Mouse (Mus musculus): Measurements from ENCODE around the gene Enc1. TPM values are rescaled to one million over a fixed set of nuclear protein-coding genes. Genes with fewer than 3 reads are reported as not detected.
A peak's percentile ranks its signal among the peaks of the same experiment; 100 is the strongest.

Enc1 gene
- total RNA-seq (2021): 15.0 and 19.0 TPM in 2 replicates
- long read RNA-seq, experiment 1, partial matches to known transcripts: 0 of 2 reads
- long read RNA-seq, experiment 1, other reads (novel, unspliced or antisense): 2 of 2 reads
- long read RNA-seq, experiment 2: 0 reads

- DNase-seq: peak; percentile 94
These were observed at the start of gene Enc1 for GRCm38 (mm10) chr13:97240965-97241786. Enc1 (plus strand) TSS chr13:97241105.

GRCm38 (mm10) chr13:97192649-97193048 is 48.3 kb upstream of the Enc1 start:
- DNase-seq: no peak

- DNase-seq: peak; percentile 81
These were observed 47.5 kb upstream of the Enc1 start for GRCm38 (mm10) chr13:97193420-97193819.

GRCm38 (mm10) chr13:97196186-97196924 is 44.5 kb upstream of the Enc1 start:
- DNase-seq: no peak

- DNase-seq: no peak
These were observed 44.0 kb upstream of the Enc1 start for GRCm38 (mm10) chr13:97196925-97197218.

DNA sequence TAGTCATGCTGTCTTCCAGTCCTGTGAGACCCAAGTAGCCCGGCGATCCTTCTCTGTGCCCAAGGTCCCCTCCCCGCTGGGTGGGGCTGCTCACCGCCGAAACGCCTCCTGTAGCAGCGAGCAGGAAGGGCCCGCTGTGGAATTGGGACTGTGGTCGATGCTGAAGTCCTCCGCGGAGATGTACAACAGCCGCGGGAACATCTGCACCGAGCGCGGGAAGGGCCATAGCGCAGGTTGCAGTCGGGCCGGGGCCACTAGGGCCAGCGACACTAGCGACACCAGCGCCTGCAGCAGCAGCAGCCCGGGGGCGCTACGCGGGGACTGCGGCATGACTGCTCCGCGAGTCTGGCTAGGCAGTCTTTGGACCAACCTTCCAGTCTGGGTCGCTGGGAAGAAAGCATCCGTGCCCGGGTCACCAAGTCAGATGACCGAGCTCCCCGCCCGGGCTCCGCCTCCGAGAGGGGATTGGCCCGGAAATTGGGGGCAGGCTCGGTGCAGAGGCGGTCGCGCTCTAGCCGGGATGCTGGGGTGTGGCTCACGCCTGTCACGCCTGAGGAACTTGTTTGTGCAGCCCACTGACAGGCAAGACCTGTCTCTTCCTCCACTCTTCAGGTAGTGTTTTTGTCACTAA is 42.9 kb upstream of the Enc1 start, which contains the start of gene Hexb:
Gene Hexb, minus strand, starts transcription at position 426 of the 631 bp plus-strand sequence.
- DNase-seq: peak; percentile 96

- DNase-seq: no peak
These were observed 41.8 kb upstream of the Enc1 start for GRCm38 (mm10) chr13:97199123-97199522.

- no peak for DNase-seq
These were observed 39.8 kb upstream of the Enc1 start for GRCm38 (mm10) chr13:97201076-97201475.

DNA sequence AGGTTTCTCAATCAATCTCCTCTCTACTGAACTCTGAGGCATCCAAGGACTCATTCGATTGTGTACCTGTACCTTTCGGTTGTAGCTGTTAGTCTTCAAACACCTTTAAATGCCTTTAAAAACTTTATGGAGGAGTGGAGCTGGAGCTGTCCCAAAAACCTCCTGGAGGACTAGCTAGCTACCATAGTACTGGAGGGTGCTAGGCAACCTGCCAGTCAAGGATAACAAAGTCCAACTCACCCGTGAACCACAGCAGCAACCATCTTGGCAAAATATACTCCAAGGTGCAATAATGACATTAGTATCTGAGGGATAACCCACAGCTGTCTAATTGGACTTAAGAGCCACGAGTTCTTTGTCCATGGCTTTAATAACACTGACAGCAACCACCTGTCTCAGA is 39.0 kb upstream of the Enc1 start:
- DNase-seq: no peak

DNA sequence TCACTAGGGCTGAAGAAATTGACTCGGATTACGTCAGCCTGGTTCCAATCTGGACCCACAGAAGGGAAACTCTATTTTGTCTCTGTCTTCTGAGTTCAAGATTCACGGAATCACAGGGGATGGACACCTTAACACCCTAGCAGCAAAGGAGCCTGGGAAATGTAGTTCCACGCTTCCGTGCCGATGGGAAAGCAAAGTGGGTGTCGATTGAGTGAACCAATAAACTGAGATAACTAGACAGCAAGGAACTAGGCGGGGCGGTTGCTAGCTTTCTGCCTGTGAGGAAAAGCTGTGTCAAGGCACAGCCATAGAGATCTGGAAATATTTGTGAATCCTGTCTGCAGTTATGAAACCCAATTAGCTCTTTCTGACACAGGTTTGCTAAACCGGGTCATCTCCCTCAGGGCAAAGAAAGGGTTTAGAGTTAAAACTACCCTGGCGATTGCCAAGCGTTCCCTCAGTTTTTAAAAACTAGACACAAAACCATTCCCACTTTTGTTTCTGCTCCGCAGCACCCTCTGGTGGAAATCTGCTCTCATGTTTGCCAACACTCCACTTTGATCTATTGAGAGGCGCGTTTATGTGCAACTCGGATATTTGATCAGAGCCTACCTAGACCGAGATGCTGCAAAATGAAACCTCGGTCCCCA is 35.7 kb upstream of the Enc1 start:
- peak; percentile 88 for DNase-seq

- no peak for DNase-seq
These were observed 34.9 kb upstream of the Enc1 start for GRCm38 (mm10) chr13:97206046-97206445.

DNA sequence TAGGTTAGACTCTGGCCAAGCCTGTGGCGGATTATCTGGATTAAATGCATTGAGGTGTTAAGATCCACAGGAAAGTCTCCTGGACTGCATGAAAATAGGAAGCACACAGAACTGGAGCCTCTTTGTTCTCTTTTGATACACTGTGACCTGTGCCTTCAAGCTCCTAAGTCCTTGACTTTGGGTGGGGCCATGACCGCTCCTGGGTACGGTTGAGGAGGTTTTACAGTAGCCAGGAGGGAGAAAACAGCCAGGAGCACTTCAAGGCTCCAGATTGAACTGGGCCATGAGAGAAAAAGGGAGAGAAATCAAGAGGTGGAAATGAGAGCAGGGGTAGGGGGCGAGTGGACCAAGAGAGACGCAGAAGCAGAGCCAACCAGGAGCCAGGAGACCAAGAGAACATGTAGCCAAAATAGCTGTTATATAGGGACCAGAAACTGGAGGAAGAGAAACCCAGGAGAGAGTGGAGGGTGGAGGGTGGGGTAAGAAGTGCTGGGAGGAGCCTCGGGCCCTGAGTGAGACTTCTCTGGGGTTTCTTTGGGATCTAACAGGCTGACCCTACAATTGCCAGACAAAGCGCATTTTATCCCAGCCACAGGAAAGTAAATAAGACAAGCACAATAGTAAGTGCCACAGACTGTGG is 33.3 kb upstream of the Enc1 start:
- no peak for DNase-seq

DNA sequence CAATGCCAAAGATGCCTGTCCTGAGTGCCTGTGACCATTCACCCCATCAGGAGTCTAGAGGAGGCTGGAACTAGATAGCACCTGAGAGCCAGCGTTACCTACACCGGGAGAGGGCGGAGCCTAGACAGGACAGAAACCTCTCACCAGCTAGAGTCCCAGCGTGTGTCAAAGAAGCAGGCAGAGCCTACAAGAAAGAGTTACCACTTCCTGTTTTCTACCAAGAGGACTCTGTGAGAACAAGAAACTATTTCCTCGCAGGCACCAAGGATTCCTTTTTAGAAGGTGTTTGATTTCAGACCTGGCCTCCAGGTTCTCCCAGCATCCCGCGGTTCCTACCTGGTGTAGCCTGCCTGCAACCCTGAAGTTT is 32.8 kb upstream of the Enc1 start:
- no peak for DNase-seq

DNA sequence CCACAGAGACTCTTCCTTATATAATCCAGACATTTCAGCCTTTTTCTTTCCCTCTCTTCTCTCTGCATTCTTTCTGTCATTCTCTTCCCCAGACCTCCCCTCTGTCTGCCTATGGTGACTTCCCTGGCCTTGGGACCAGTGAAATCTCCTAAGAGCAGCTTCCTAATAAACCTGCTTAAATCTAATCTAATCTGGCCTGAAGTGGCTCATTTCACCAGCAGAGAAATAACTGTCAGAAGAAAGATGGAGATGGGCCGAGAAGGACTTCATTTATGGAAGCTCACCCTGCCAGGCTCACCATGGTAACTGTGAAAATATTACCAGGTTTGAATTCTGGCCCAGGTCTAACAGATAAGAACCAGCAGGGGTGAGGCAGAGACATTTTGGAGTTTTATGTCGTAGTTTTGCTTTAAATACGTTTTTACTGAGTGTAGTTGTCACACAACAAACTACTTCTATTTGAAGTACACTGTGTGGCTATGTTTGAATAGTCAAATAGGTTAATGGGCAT is 32.4 kb upstream of the Enc1 start:
- no peak for DNase-seq

DNA sequence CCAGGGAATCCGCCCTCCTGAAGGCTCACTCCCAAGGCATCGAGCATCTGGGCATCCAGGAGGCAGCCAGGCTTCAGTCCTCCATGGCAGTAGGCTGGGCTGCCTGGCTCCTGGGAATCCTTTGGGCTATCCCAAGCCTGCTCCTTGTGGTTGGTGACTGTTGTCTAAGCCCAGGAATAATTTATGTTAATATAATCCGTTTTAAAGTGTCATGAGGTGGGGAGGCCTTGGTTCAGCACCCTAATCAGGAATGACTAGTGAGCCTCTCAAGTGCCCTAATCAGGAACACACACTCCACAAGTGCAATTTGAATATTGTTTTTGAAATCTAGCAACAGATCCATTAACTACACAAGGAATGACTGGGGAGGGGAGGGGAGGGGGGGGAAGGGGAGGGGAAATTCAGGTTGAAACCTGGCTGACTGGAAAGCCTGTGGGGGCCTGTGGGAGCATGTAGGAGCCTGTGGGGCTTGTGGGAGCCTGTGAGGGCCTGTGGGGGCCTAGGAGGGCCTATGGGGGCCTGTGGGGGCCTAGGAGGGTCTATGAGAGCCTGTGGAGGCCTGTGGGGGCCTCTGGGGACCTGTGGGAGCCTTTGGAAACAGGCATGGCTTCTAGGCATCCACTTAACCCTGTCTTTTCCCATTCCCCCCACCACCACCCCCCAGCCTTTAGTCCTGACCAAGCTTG is 26.2 kb upstream of the Enc1 start:
- no peak for DNase-seq

- no peak for DNase-seq
These were observed 25.3 kb upstream of the Enc1 start for GRCm38 (mm10) chr13:97215563-97215962.

DNA sequence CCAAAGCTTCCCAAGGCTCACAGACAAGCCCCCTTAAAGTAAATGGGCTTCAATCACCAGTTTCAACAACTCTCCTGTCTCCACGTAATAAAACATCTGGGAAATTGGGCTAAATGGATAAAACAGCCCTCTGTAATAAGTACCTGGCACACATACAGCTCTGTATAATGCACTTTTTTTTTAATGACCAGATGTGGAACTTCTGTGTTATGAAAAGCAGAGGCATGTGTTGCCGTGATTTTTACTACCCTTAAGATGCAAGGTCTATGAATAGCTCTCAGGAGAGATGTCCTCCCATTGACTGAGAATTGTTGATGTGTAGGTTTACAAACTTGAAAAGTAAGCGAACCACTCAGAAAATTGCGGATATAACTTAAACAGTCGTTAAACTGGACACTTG is 24.7 kb upstream of the Enc1 start:
- DNase-seq: no peak

DNA sequence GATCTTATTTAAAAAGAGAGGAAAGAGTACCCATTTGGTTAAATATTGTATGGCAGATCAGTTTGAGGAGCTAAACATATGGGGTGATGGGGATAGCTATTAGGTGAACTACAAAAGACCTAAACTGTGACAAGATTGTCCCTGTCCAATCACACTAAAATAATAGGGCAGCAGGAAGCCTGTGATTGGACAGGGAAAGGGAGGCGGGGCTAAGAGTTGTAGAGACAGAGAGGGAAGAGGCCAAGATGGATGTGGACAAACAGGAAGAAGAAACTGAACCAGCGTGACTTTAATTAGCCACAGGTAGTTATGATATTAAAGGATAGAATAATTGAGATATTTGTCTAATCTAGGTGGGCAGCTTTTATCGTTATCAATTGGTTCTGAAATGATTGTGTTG is 20.9 kb upstream of the Enc1 start:
- no peak for DNase-seq

GRCm38 (mm10) chr13:97223856-97224255 is 17.0 kb upstream of the Enc1 start:
- no peak for DNase-seq

- DNase-seq: no peak
These were observed 16.4 kb upstream of the Enc1 start for GRCm38 (mm10) chr13:97224341-97224982.

GRCm38 (mm10) chr13:97225130-97225529 is 15.8 kb upstream of the Enc1 start:
- no peak for DNase-seq

Measured in adrenal gland, postnatal 14 days (tissue).